Mouse (Mus musculus) megakaryocyte progenitor cell, adult 5-6 weeks (primary cell): ENCODE results near the gene Thumpd2. TPM values are rescaled to one million over a fixed set of nuclear protein-coding genes. Genes with fewer than 3 reads are reported as not detected.

Experiments used
- ATAC-seq: replicated peaks from 2 replicates; pipeline ENCODE4 v1.8.0; 2016; ENCODE audit warnings: mild to moderate bottlenecking, moderate TSS enrichment, inconsistent platforms; ENCODE audit not compliant: poor library complexity
- total RNA-seq, 2 experiments: library from RNA; stranded (forward) in 1 of 2; stranded (reverse) in 1 of 2; fragments of 157-497, 149-512 nt in 1 of 2; fragments of 200-1000 nt in 1 of 2; gene quantifications; 2 replicates each; pipeline versions ENCODE4 v1.2.3 to v1.2.4; 2015 to 2017

Thumpd2 gene
- total RNA-seq (2015), result 12.0 and 12.6 TPM in 2 replicates
- 16.3 and 17.1 TPM in 2 replicates for total RNA-seq (2017)

GRCm38 (mm10) chr17:81064979-81065311 lies at the start of gene Thumpd2:
Thumpd2 (minus strand) TSS chr17:81065082.
- ATAC-seq, result peak; percentile 88

GRCm38 (mm10) chr17:81104237-81104636 lies 39.4 kb upstream of the Thumpd2 start:
- peak; percentile 98 for ATAC-seq

GRCm38 (mm10) chr17:81102866-81103265 lies 38.0 kb upstream of the Thumpd2 start:
- peak; percentile 32; the same call in 1 of the 2 replicates for ATAC-seq

- ATAC-seq, result peak; percentile 64
Observed at GRCm38 (mm10) chr17:81098444-81098843, 33.6 kb upstream of the Thumpd2 start.

GRCm38 (mm10) chr17:81096490-81096889 lies 31.6 kb upstream of the Thumpd2 start:
- ATAC-seq, result no peak

- no peak for ATAC-seq
Observed at GRCm38 (mm10) chr17:81092794-81093193, 27.9 kb upstream of the Thumpd2 start.

GRCm38 (mm10) chr17:81088866-81089265 lies 24.0 kb upstream of the Thumpd2 start:
- ATAC-seq, result no peak

- ATAC-seq, result no peak
Observed at GRCm38 (mm10) chr17:81087735-81088134, 22.9 kb upstream of the Thumpd2 start.

- ATAC-seq, result peak; percentile 43
Observed at GRCm38 (mm10) chr17:81064279-81064978, 453 bp downstream of the Thumpd2 start.

GRCm38 (mm10) chr17:81063346-81063745 lies 1.5 kb downstream of the Thumpd2 start:
- ATAC-seq, result no peak

GRCm38 (mm10) chr17:81062349-81062871 lies 2.5 kb downstream of the Thumpd2 start:
- ATAC-seq, result peak; percentile 70

GRCm38 (mm10) chr17:81056796-81057381 lies 8.0 kb downstream of the Thumpd2 start:
- no peak for ATAC-seq

GRCm38 (mm10) chr17:81056035-81056434 lies 8.8 kb downstream of the Thumpd2 start:
- 0 out of 2 replicates have a peak, but pooled peaks have one; percentile 34 for ATAC-seq

GRCm38 (mm10) chr17:81055522-81055921 lies 9.4 kb downstream of the Thumpd2 start:
- ATAC-seq, result no peak

- ATAC-seq, result no peak
Observed at GRCm38 (mm10) chr17:81053274-81053673, 11.6 kb downstream of the Thumpd2 start.

- ATAC-seq, result no peak
Observed at GRCm38 (mm10) chr17:81047930-81048564, 16.8 kb downstream of the Thumpd2 start.

GRCm38 (mm10) chr17:81045525-81046150 lies 19.2 kb downstream of the Thumpd2 start:
- ATAC-seq, result peak; percentile 74

- ATAC-seq, result no peak
Observed at GRCm38 (mm10) chr17:81045115-81045514, 19.8 kb downstream of the Thumpd2 start.

- no peak for ATAC-seq
Observed at GRCm38 (mm10) chr17:81044356-81044755, 20.5 kb downstream of the Thumpd2 start.

- peak; percentile 59 for ATAC-seq
Observed at GRCm38 (mm10) chr17:81041662-81042061, 23.2 kb downstream of the Thumpd2 start.

GRCm38 (mm10) chr17:81038707-81039408 lies 26.0 kb downstream of the Thumpd2 start:
- ATAC-seq, result peak; percentile 62
